Mouse (Mus musculus): Measurements from ENCODE around the gene Col6a1. TPM values are rescaled to one million over a fixed set of nuclear protein-coding genes. Genes with fewer than 3 reads are reported as not detected.

Gene Col6a1
- polyA plus RNA-seq, 1 experiment from 2014 or later, result 329 TPM

GRCm38 (mm10) chr10:76675268-76675667 lies 50.7 kb downstream of the Col6a1 start:
- Histone ChIP-seq H3K4me1 (replicated peaks; ENCODE audit: control insufficient read depth, insufficient read depth, low read length) (peaks cover 12% of the 10 kb centered on the region), H3K36me3 (ENCODE audit: control insufficient read depth, insufficient read depth, low read length) (no peaks in the 10 kb centered on the region), H3K27ac (ENCODE audit: low read length) (peak overlapping the region; percentile 59), H3K4me2 (ENCODE audit: low read depth, low read length) (no peak overlapping the region), H3K27me3 (ENCODE audit: control insufficient read depth, insufficient read depth, low read depth, low read length) (no peaks in the 10 kb centered on the region), H3K9me3 (ENCODE audit: control insufficient read depth, low read length) (no peaks in the 10 kb centered on the region), H3K4me3 (ENCODE audit: low read length) (no peak overlapping the region), H3K9ac (ENCODE audit: low read length) (no peak overlapping the region)
- ATAC-seq (ENCODE audit: low read depth), result peak; percentile 77
- WGBS, result 51% methylated on average over 2 of the region's 2 CpGs

- ATAC-seq (ENCODE audit: low read depth), result no peak
- no peaks in the 10 kb centered on the region for H3K36me3 ChIP-seq (ENCODE audit: control insufficient read depth, insufficient read depth, low read length)
- H3K4me2 ChIP-seq (ENCODE audit: low read depth, low read length), result no peak overlapping the region
- H3K27ac ChIP-seq (ENCODE audit: low read length), result peak overlapping the region; percentile 59
- 62% methylated on average over 6 of the region's 6 CpGs for WGBS
- peaks cover 11% of the 10 kb centered on the region for H3K4me1 ChIP-seq (replicated peaks; ENCODE audit: control insufficient read depth, insufficient read depth, low read length)
- no peaks in the 10 kb centered on the region for H3K9me3 ChIP-seq (ENCODE audit: control insufficient read depth, low read length)
- no peak overlapping the region for H3K4me3 ChIP-seq (ENCODE audit: low read length)
- H3K9ac ChIP-seq (ENCODE audit: low read length), result no peak overlapping the region
- no peaks in the 10 kb centered on the region for H3K27me3 ChIP-seq (ENCODE audit: control insufficient read depth, insufficient read depth, low read depth, low read length)
Observed at GRCm38 (mm10) chr10:76674581-76674980, 51.4 kb downstream of the Col6a1 start.

- no peak overlapping the region for H3K9ac ChIP-seq (ENCODE audit: low read length)
- no peak overlapping the region for H3K4me2 ChIP-seq (ENCODE audit: low read depth, low read length)
- peak overlapping the region; percentile 77 for H3K27ac ChIP-seq (ENCODE audit: low read length)
- H3K4me3 ChIP-seq (ENCODE audit: low read length), result no peak overlapping the region
- peaks cover 15% of the 10 kb centered on the region for H3K4me1 ChIP-seq (replicated peaks; ENCODE audit: control insufficient read depth, insufficient read depth, low read length)
- no peaks in the 10 kb centered on the region for H3K9me3 ChIP-seq (ENCODE audit: control insufficient read depth, low read length)
- 60% methylated on average over 9 of the region's 9 CpGs for WGBS
- ATAC-seq (ENCODE audit: low read depth), result peak; percentile 57
- H3K36me3 ChIP-seq (ENCODE audit: control insufficient read depth, insufficient read depth, low read length), result no peaks in the 10 kb centered on the region
- H3K27me3 ChIP-seq (ENCODE audit: control insufficient read depth, insufficient read depth, low read depth, low read length), result no peaks in the 10 kb centered on the region
Observed at GRCm38 (mm10) chr10:76671939-76672338, 54.0 kb downstream of the Col6a1 start.

- Histone ChIP-seq H3K36me3 (ENCODE audit: control insufficient read depth, insufficient read depth, low read length) (no peaks in the 10 kb centered on the region), H3K9me3 (ENCODE audit: control insufficient read depth, low read length) (peaks cover 11% of the 10 kb centered on the region)
- WGBS, result 49% methylated on average over 7 of the region's 7 CpGs
Observed at GRCm38 (mm10) chr10:76668947-76669284, 57.1 kb downstream of the Col6a1 start.

GRCm38 (mm10) chr10:76668261-76668946 lies 57.6 kb downstream of the Col6a1 start:
- Histone ChIP-seq H3K27ac (ENCODE audit: low read length) (peak overlapping the region; percentile 64), H3K4me2 (ENCODE audit: low read depth, low read length) (no peak overlapping the region), H3K36me3 (ENCODE audit: control insufficient read depth, insufficient read depth, low read length) (no peaks in the 10 kb centered on the region), H3K4me1 (replicated peaks; ENCODE audit: control insufficient read depth, insufficient read depth, low read length) (peaks cover 22% of the 10 kb centered on the region), H3K4me3 (ENCODE audit: low read length) (no peak overlapping the region), H3K9me3 (ENCODE audit: control insufficient read depth, low read length) (peaks cover 11% of the 10 kb centered on the region), H3K9ac (ENCODE audit: low read length) (no peak overlapping the region), H3K27me3 (ENCODE audit: control insufficient read depth, insufficient read depth, low read depth, low read length) (no peaks in the 10 kb centered on the region)
- ATAC-seq (ENCODE audit: low read depth), result no peak
- WGBS, result 86% methylated on average over 4 of the region's 4 CpGs

More at GRCm38 (mm10) chr10:76668947-76669284, 57.1 kb downstream of the Col6a1 start:
- no peak overlapping the region for H3K4me3 ChIP-seq (ENCODE audit: low read length)
- H3K4me2 ChIP-seq (ENCODE audit: low read depth, low read length), result no peak overlapping the region
- H3K27ac ChIP-seq (ENCODE audit: low read length), result peak overlapping the region; percentile 55
- no peaks in the 10 kb centered on the region for H3K27me3 ChIP-seq (ENCODE audit: control insufficient read depth, insufficient read depth, low read depth, low read length)
- H3K4me1 ChIP-seq (replicated peaks; ENCODE audit: control insufficient read depth, insufficient read depth, low read length), result peaks cover 17% of the 10 kb centered on the region
- no peak for ATAC-seq (ENCODE audit: low read depth)
- H3K9ac ChIP-seq (ENCODE audit: low read length), result no peak overlapping the region

GRCm38 (mm10) chr10:76667197-76667805 lies 58.7 kb downstream of the Col6a1 start:
- WGBS, result 61% methylated on average over 1 of the region's 1 CpGs
- H3K4me1 ChIP-seq (replicated peaks; ENCODE audit: control insufficient read depth, insufficient read depth, low read length), result peaks cover 23% of the 10 kb centered on the region
- peaks cover 11% of the 10 kb centered on the region for H3K9me3 ChIP-seq (ENCODE audit: control insufficient read depth, low read length)
- H3K4me2 ChIP-seq (ENCODE audit: low read depth, low read length), result no peak overlapping the region
- no peak for ATAC-seq (ENCODE audit: low read depth)
- H3K36me3 ChIP-seq (ENCODE audit: control insufficient read depth, insufficient read depth, low read length), result no peaks in the 10 kb centered on the region
- H3K27ac ChIP-seq (ENCODE audit: low read length), result no peak overlapping the region
- H3K27me3 ChIP-seq (ENCODE audit: control insufficient read depth, insufficient read depth, low read depth, low read length), result no peaks in the 10 kb centered on the region
- no peak overlapping the region for H3K9ac ChIP-seq (ENCODE audit: low read length)
- H3K4me3 ChIP-seq (ENCODE audit: low read length), result no peak overlapping the region

- no peaks in the 10 kb centered on the region for H3K27me3 ChIP-seq (ENCODE audit: control insufficient read depth, insufficient read depth, low read depth, low read length)
- WGBS, result 92% methylated on average over 11 of the region's 11 CpGs
- peak overlapping the region; percentile 85 for H3K27ac ChIP-seq (ENCODE audit: low read length)
- ATAC-seq (ENCODE audit: low read depth), result no peak
- H3K4me3 ChIP-seq (ENCODE audit: low read length), result no peak overlapping the region
- H3K9me3 ChIP-seq (ENCODE audit: control insufficient read depth, low read length), result peaks cover 13% of the 10 kb centered on the region
- peaks cover 18% of the 10 kb centered on the region for H3K4me1 ChIP-seq (replicated peaks; ENCODE audit: control insufficient read depth, insufficient read depth, low read length)
- no peaks in the 10 kb centered on the region for H3K36me3 ChIP-seq (ENCODE audit: control insufficient read depth, insufficient read depth, low read length)
- no peak overlapping the region for H3K4me2 ChIP-seq (ENCODE audit: low read depth, low read length)
- H3K9ac ChIP-seq (ENCODE audit: low read length), result no peak overlapping the region
Observed at GRCm38 (mm10) chr10:76665551-76665950, 60.4 kb downstream of the Col6a1 start.

- no peak overlapping the region for H3K4me3 ChIP-seq (ENCODE audit: low read length)
- H3K4me2 ChIP-seq (ENCODE audit: low read depth, low read length), result peak overlapping the region; percentile 11; the same call in 1 of the 2 replicates
- H3K27me3 ChIP-seq (ENCODE audit: control insufficient read depth, insufficient read depth, low read depth, low read length), result no peaks in the 10 kb centered on the region
- peak; percentile 95 for ATAC-seq (ENCODE audit: low read depth)
- 48% methylated on average over 20 of the region's 20 CpGs for WGBS
- peaks cover 13% of the 10 kb centered on the region for H3K9me3 ChIP-seq (ENCODE audit: control insufficient read depth, low read length)
- peaks cover 18% of the 10 kb centered on the region for H3K4me1 ChIP-seq (replicated peaks; ENCODE audit: control insufficient read depth, insufficient read depth, low read length)
- no peaks in the 10 kb centered on the region for H3K36me3 ChIP-seq (ENCODE audit: control insufficient read depth, insufficient read depth, low read length)
- H3K9ac ChIP-seq (ENCODE audit: low read length), result no peak overlapping the region
- peak overlapping the region; percentile 85 for H3K27ac ChIP-seq (ENCODE audit: low read length)
Observed at GRCm38 (mm10) chr10:76664156-76665115, 61.5 kb downstream of the Col6a1 start.
